Mouse (Mus musculus) cerebellum, adult 2 months (tissue): ENCODE data around the gene Atp11a.

Experiments used
- CTCF ChIP-seq: fragments of 200-500 bp; IDR thresholded peaks from 2 replicates; pipeline ENCODE4 v1.5.1; 2011; ENCODE audit warnings: low read depth, mild to moderate bottlenecking, control low read depth, low read length, moderate library complexity, borderline replicate concordance; ENCODE audit not compliant: insufficient read depth
- POLR2A ChIP-seq: fragments of 200-500 bp; IDR thresholded peaks from 2 replicates; pipeline ENCODE4 v1.6.1; 2011; ENCODE audit warnings: low read length, control low read depth, borderline replicate concordance; ENCODE audit not compliant: insufficient read depth

DNA sequence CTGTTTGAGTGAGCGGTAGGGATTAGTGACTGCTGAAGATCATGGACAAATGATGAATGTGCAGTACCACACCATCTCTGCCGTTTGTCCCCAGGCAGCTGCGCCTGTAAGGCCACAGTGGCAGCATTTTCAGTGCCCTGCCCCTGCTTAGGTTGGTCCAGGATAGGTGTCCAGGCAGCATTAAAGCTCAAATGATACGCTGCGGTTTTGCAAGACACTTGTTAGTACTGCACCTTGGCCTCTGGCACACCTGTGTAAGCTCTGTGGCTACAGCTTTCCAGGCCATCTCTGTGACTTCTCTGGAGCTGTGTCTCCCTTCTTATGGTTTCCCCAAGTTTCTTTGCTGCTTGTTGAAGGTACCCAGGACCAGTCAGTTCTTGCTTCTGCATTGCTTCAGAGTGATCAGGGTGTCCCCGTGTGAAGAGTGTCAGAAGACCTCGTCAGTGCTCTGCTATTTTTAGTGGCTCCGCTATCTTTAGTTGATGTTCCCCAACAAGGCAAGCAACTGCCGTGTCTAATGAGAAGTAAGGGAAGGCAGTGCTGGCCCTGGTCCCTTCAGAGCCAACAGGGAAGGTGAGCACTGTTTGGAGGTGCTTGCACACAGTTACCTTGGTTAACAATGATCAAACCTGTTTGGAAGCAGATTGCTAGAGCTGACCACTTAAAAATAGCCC lies 18.6 kb downstream of the Atp11a start:
- no peak for TF ChIP-seq CTCF
- no peak for TF ChIP-seq POLR2A
